Mouse (Mus musculus): ENCODE measurements at regions not wholly inside any gene's neighbourhood (a gene's known extent, or its start where the extent isn't known, plus 50 kb on each side); places are given as distances from the start of the nearest gene placed in this dataset.

DNA sequence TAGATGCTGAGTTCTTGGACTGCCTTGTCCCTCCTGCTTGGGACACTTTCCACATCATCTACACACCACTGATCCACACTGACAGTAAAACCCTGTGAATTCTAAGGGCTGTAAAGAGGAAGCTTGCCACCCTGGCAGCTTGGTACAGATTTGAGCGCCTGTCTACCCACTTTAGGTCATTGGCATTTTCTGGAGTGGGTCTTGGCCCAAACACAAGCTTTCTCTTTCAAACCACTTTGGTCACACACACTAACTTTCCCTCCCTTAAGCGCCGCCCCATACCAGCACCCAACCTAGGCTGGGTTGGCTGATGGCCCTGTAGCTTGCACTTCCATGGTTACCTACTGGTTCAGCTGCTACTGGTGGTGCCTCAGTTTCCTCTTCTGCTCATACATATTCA, 55.6 kb upstream of the Fam180a start:
- Histone ChIP-seq H3K4me3 (replicated peaks; ENCODE audit: low read length) (no peak overlapping the region), H3K9me3 (ENCODE audit: low read length) (no peaks in the 10 kb centered on the region), H3K27me3 (ENCODE audit: insufficient read depth, low read length) (peaks cover 4% of the 10 kb centered on the region; the same call in 1 of the 2 replicates), H3K36me3 (ENCODE audit: insufficient read depth, low read length) (no peaks in the 10 kb centered on the region), H3K4me1 (replicated peaks; ENCODE audit: low read depth, low read length) (peaks cover 15% of the 10 kb centered on the region)
- TF ChIP-seq CTCF (conservative IDR thresholded peaks at IDR 0.05; ENCODE audit: low read length) (no peak), NANOG (IDR thresholded peaks at IDR 0.05; ENCODE audit: borderline replicate concordance, low read length) (no peak), POU5F1 (IDR thresholded peaks at IDR 0.05; ENCODE audit: borderline replicate concordance, low read length) (no peak)

GRCm38 (mm10) chr6:35380721-35381466, 55.0 kb upstream of the Fam180a start:
- no peaks in the 10 kb centered on the region for H3K9me3 ChIP-seq (ENCODE audit: low read length)
- H3K4me1 ChIP-seq (replicated peaks; ENCODE audit: low read depth, low read length), result peaks cover 20% of the 10 kb centered on the region
- TF ChIP-seq NANOG (IDR thresholded peaks at IDR 0.05; ENCODE audit: borderline replicate concordance, low read length) (no peak), POU5F1 (IDR thresholded peaks at IDR 0.05; ENCODE audit: borderline replicate concordance, low read length) (no peak), CTCF (conservative IDR thresholded peaks at IDR 0.05; ENCODE audit: low read length) (peak; percentile 74)
- peaks cover 4% of the 10 kb centered on the region; the same call in 1 of the 2 replicates for H3K27me3 ChIP-seq (ENCODE audit: insufficient read depth, low read length)
- no peak overlapping the region for H3K4me3 ChIP-seq (replicated peaks; ENCODE audit: low read length)
- no peaks in the 10 kb centered on the region for H3K36me3 ChIP-seq (ENCODE audit: insufficient read depth, low read length)

- no peaks in the 10 kb centered on the region for H3K9me3 ChIP-seq (ENCODE audit: low read length)
- no peak for TF ChIP-seq POU5F1 (IDR thresholded peaks at IDR 0.05; ENCODE audit: borderline replicate concordance, low read length)
- no peak for TF ChIP-seq NANOG (IDR thresholded peaks at IDR 0.05; ENCODE audit: borderline replicate concordance, low read length)
- peak; percentile 80 for TF ChIP-seq CTCF (conservative IDR thresholded peaks at IDR 0.05; ENCODE audit: low read length)
- no peak overlapping the region for H3K4me3 ChIP-seq (replicated peaks; ENCODE audit: low read length)
- peaks cover 4% of the 10 kb centered on the region; the same call in 1 of the 2 replicates for H3K27me3 ChIP-seq (ENCODE audit: insufficient read depth, low read length)
- no peaks in the 10 kb centered on the region for H3K36me3 ChIP-seq (ENCODE audit: insufficient read depth, low read length)
- H3K4me1 ChIP-seq (replicated peaks; ENCODE audit: low read depth, low read length), result peaks cover 20% of the 10 kb centered on the region
Observed at GRCm38 (mm10) chr6:35379890-35380289, 53.9 kb upstream of the Fam180a start.

- H3K36me3 ChIP-seq (ENCODE audit: insufficient read depth, low read length), result no peaks in the 10 kb centered on the region
- H3K27me3 ChIP-seq (ENCODE audit: insufficient read depth, low read length), result peaks cover 4% of the 10 kb centered on the region; the same call in 1 of the 2 replicates
- TF ChIP-seq CTCF (conservative IDR thresholded peaks at IDR 0.05; ENCODE audit: low read length) (no peak), NANOG (IDR thresholded peaks at IDR 0.05; ENCODE audit: borderline replicate concordance, low read length) (no peak), POU5F1 (IDR thresholded peaks at IDR 0.05; ENCODE audit: borderline replicate concordance, low read length) (no peak)
- H3K4me1 ChIP-seq (replicated peaks; ENCODE audit: low read depth, low read length), result peaks cover 20% of the 10 kb centered on the region
- no peak overlapping the region for H3K4me3 ChIP-seq (replicated peaks; ENCODE audit: low read length)
- no peaks in the 10 kb centered on the region for H3K9me3 ChIP-seq (ENCODE audit: low read length)
Observed at GRCm38 (mm10) chr6:35378851-35379250, 52.9 kb upstream of the Fam180a start.

DNA sequence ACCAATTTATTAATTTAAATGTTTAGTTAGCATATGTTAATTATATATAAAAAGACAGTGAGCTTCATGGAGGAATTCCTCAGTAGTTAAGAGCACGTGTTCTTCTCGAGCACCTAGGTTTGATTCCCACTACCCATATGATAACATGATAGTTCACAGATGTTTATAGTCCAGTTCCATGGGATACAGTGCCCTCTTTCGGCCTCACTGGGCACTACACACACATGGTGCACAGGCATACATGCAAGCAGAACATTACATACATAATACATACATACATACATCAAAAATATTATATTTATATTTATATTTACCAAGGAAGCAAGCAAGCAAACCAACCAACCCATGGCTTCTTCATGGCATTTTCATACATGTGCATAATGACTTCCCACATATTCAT, 51.6 kb upstream of the Fam180a start:
- Histone ChIP-seq H3K9me3 (ENCODE audit: low read length) (no peaks in the 10 kb centered on the region), H3K36me3 (ENCODE audit: insufficient read depth, low read length) (no peaks in the 10 kb centered on the region), H3K4me3 (replicated peaks; ENCODE audit: low read length) (no peak overlapping the region), H3K27me3 (ENCODE audit: insufficient read depth, low read length) (peaks cover 4% of the 10 kb centered on the region; the same call in 1 of the 2 replicates), H3K4me1 (replicated peaks; ENCODE audit: low read depth, low read length) (peaks cover 20% of the 10 kb centered on the region)
- peak; percentile 60 for TF ChIP-seq CTCF (conservative IDR thresholded peaks at IDR 0.05; ENCODE audit: low read length)
- no peak for TF ChIP-seq NANOG (IDR thresholded peaks at IDR 0.05; ENCODE audit: borderline replicate concordance, low read length)

DNA sequence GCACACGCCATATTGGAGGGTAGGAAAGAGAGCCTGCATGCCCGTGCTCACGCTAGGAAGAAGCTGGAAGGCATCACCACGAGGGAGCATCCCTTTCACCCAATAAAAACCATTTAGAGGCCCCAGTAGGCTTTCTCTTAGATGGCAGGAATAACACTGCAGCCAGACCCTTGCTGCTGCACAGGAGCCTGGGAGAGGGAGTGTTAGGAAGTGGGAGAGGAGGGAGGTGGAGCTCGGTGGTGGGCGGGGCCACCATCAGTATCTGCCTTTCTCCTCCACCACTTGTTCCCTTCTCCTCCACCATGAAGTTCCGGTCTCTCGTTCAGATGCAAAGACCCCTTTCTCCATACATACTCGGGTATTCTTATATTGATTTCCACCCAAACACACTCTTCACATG, 50.6 kb upstream of the Fam180a start:
- Histone ChIP-seq H3K4me3 (replicated peaks; ENCODE audit: low read length) (peak overlapping the region; percentile 32; the same call in 1 of the 2 replicates), H3K9me3 (ENCODE audit: low read length) (no peaks in the 10 kb centered on the region), H3K27me3 (ENCODE audit: insufficient read depth, low read length) (peaks cover 1% of the 10 kb centered on the region; the same call in 1 of the 2 replicates), H3K36me3 (ENCODE audit: insufficient read depth, low read length) (no peaks in the 10 kb centered on the region), H3K4me1 (replicated peaks; ENCODE audit: low read depth, low read length) (peaks cover 20% of the 10 kb centered on the region)
- TF ChIP-seq POU5F1 (IDR thresholded peaks at IDR 0.05; ENCODE audit: borderline replicate concordance, low read length), result no peak
- no peak for TF ChIP-seq CTCF (conservative IDR thresholded peaks at IDR 0.05; ENCODE audit: low read length)
- no peak for TF ChIP-seq NANOG (IDR thresholded peaks at IDR 0.05; ENCODE audit: borderline replicate concordance, low read length)
